Mouse (Mus musculus): Measurements from ENCODE around the gene Pdcd6ip.

Gene Pdcd6ip

DNA sequence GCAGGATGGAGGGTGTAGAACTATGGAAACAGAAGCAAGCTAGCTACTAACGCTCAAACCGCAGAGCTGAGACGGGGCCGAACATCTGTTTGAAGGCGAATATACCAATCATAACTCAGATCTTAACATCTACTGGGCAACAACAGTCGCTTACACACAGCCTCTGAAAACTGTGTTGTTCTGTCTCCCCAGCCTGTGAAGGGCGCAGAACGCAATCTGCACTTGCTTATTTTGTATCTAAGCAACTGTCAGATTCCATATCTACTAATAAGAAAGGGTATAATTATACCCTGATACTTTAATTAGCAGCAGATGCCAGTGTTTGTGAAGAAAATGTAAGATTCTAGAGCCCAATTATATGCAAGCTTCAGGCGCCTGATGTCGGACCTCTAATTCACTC is 81.3 kb downstream of the Pdcd6ip start:
- no peak for DNase-seq (ENCODE audit: low read depth, low spot score)

- no peak for DNase-seq (ENCODE audit: low read depth, low spot score)
Observed at GRCm38 (mm10) chr9:113624086-113624485, 84.0 kb downstream of the Pdcd6ip start.

DNA sequence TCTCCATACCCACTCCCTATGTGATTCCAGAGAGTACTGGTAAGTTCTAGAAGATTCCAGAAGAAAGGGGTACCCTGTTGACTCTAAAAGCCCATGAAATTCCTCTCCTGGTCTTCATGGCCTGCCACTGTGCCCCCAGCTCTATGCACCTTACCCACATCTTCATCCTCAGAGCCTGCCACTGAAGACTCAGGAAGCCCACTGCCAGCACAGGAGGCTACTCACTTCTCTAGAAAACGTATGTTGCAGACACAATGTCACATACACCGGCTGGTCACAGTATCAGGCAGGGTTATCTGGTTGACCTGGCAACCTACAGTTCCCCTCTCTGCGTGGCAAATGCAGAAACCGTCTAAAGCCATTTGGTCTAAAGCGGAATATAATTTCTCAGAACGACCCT is 91.0 kb downstream of the Pdcd6ip start:
- no peak for DNase-seq (ENCODE audit: low read depth, low spot score)

DNA sequence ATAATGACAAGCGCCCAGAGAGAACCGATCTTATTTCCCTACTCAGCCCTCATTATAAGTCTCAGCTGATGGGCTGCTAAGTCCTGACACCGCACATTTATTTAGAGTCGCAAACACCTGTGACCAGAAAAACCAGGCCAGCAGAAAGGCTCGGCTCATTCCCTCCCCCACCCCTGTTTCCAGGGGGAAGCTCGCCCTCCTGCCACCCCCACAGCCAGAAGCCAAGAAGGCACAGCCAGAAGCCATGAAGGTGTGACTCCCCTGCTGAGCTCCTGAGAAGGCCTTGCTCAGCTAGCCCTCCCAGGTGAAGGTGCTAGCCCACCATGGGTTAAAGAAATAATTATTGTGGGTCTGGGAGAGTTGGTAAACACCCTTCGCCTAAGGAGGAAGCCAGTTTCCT is 97.3 kb downstream of the Pdcd6ip start:
- no peak for DNase-seq (ENCODE audit: low read depth, low spot score)

DNA sequence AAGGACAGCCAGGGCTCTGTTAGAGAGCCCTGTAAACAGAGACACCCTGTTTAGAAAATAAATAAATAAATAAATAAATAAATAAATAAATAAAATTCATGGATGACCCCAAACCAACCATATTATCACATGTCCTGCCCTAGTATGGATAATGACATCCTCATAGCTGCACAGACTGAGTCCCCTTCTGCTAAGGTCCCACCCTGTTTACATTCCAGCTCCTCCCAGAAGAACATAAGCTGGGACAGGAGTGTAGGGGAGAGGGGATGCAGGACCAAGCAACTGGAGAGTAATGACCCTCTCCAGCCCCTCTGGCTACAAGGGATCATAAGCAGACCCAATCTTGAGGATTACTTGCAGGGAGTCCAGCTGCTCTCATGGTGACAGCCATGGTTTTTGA is 105.9 kb downstream of the Pdcd6ip start:
- DNase-seq (ENCODE audit: low read depth, low spot score) = no peak

Measured in mesoderm, embryonic 11.5 days (tissue).